Mouse (Mus musculus): ENCODE results near the gene Lbr. TPM values are rescaled to one million over a fixed set of nuclear protein-coding genes. Genes with fewer than 3 reads are reported as not detected.

Gene Lbr
- total and polyA plus RNA-seq, 2 experiments from 2014 or later: 19.8 to 23.7 TPM

DNA sequence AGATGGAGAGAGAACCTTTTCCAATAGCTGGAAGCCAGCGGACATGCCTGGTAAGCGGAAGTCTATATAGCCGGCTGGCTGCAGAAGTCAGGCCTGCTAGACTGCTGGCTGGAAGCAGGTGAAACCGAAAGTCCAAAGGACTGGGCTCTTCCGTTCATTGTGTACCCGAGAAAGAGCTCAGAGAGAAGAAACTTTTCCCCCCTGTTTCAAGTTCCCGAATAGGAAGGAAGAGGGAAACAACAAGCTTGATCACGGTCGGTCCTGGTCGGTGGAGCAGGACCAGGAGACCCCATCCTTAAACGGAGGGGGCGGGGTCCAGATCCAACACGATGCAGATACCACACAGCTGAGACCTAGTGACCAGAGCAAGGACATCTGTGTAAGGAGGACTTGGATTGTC is 9.6 kb upstream of the Lbr start:
- Histone ChIP-seq H3K9me3 (ENCODE audit: low read length) (no peaks in the 10 kb centered on the region), H3K9ac (no peak overlapping the region), H3K27ac (ENCODE audit: low read depth, low read length) (no peak overlapping the region), H3K4me1 (ENCODE audit: insufficient read depth) (no peaks in the 10 kb centered on the region), H3K4me2 (ENCODE audit: low read depth) (0 out of 2 replicates have a peak overlapping the region, but pooled peaks have one; percentile 26), H3K4me3 (ENCODE audit: low read depth, low read length) (no peak overlapping the region), H3K27me3 (ENCODE audit: insufficient read depth, low read length) (no peaks in the 10 kb centered on the region), H3K36me3 (ENCODE audit: insufficient read depth) (no peaks in the 10 kb centered on the region)
- TF ChIP-seq CTCF (IDR thresholded peaks at IDR 0.05; ENCODE audit: low read depth): no peak
- ATAC-seq (no peak), DNase-seq (no peak)
- WGBS: 59% methylated on average over 13 of the region's 13 CpGs

DNA sequence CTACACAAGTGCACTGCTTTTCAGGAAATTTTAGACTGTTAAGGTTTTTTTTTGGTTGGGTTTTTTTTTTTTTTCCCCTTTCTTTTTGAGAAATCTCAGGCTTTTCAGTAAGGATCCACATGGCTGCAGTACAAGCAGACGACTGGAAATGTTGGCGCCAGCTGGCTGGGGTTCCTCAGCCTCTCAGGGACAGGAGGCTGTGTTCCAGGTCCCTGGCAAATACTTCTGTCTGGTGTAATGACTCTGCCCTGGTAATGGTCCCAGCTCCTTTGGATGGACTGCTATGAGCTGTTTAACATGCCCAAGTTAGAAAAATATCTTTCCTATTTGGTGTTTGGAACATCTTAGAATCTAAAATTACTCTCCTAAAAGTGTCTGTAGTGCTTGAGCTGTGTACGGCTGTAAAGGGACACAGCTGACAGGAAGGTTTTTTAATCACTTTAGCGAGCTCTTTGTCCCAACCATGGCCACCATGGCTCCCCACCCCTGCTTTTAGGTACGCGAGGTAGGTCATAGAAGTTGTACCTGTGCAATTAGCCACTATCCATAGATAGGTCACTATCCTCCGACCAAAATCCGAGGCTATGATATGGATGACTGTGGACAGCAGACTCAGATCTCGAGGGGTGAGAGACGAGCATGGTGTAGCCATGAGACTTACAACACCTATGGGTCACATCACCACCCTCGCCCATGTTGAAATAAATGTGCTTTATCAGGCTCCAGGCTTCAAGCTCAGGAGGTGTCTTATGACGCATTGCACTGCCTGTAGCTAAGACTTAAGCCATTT is 8.9 kb upstream of the Lbr start:
- DNase-seq (peak; percentile 84), ATAC-seq (peak; percentile 80)
- no peak overlapping the region for H3K4me2 ChIP-seq (ENCODE audit: low read depth)
- 78% methylated on average over 12 of the region's 12 CpGs for WGBS
- H3K9me3 ChIP-seq (ENCODE audit: low read length): no peaks in the 10 kb centered on the region
- no peaks in the 10 kb centered on the region for H3K27me3 ChIP-seq (ENCODE audit: insufficient read depth, low read length)
- H3K36me3 ChIP-seq (ENCODE audit: insufficient read depth): no peaks in the 10 kb centered on the region
- no peak overlapping the region for H3K4me3 ChIP-seq (ENCODE audit: low read depth, low read length)
- 0 out of 2 replicates have a peak overlapping the region, but pooled peaks have one; percentile 11 for H3K27ac ChIP-seq (ENCODE audit: low read depth, low read length)
- no peak for TF ChIP-seq CTCF (IDR thresholded peaks at IDR 0.05; ENCODE audit: low read depth)
- no peaks in the 10 kb centered on the region for H3K4me1 ChIP-seq (ENCODE audit: insufficient read depth)
- no peak overlapping the region for H3K9ac ChIP-seq

- Histone ChIP-seq H3K27me3 (ENCODE audit: insufficient read depth, low read length) (no peaks in the 10 kb centered on the region), H3K9me3 (ENCODE audit: low read length) (no peaks in the 10 kb centered on the region), H3K9ac (no peak overlapping the region), H3K4me3 (ENCODE audit: low read depth, low read length) (no peak overlapping the region), H3K4me2 (ENCODE audit: low read depth) (no peak overlapping the region), H3K27ac (ENCODE audit: low read depth, low read length) (no peak overlapping the region), H3K36me3 (ENCODE audit: insufficient read depth) (no peaks in the 10 kb centered on the region), H3K4me1 (ENCODE audit: insufficient read depth) (no peaks in the 10 kb centered on the region)
- 68% methylated on average over 4 of the region's 4 CpGs for WGBS
- ATAC-seq (no peak), DNase-seq (no peak)
- no peak for TF ChIP-seq CTCF (IDR thresholded peaks at IDR 0.05; ENCODE audit: low read depth)
Observed at GRCm38 (mm10) chr1:181850441-181850840, 7.6 kb upstream of the Lbr start.

DNA sequence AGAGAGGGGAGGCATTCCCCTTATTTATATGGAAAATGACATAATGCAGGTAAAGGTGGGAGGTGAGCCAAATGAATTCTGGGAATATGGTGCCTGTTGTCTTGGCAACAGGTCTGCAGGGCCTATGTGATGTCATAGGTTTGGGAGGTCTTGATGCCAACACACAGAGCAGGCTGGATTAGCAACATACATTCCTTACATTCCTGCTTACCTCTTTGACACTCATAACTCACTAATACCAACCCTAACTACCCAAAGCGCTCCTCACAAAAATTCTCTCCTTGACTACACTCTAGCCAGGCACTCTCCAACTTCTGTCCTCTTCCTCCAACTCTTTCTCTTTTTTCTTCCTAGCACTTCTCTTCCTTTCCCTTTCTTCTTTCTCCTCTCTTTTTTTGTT is 5.4 kb upstream of the Lbr start:
- TF ChIP-seq CTCF (IDR thresholded peaks at IDR 0.05; ENCODE audit: low read depth): no peak
- ATAC-seq (no peak), DNase-seq (no peak)
- Histone ChIP-seq H3K36me3 (ENCODE audit: insufficient read depth) (no peaks in the 10 kb centered on the region), H3K9ac (no peak overlapping the region), H3K9me3 (ENCODE audit: low read length) (no peaks in the 10 kb centered on the region), H3K4me2 (ENCODE audit: low read depth) (no peak overlapping the region), H3K4me3 (ENCODE audit: low read depth, low read length) (no peak overlapping the region), H3K4me1 (ENCODE audit: insufficient read depth) (0 out of 2 replicates have a peak, but pooled peaks cover 2% of the 10 kb centered on the region), H3K27ac (ENCODE audit: low read depth, low read length) (no peak overlapping the region), H3K27me3 (ENCODE audit: insufficient read depth, low read length) (no peaks in the 10 kb centered on the region)
- 97% methylated on average over 1 of the region's 1 CpGs for WGBS

DNA sequence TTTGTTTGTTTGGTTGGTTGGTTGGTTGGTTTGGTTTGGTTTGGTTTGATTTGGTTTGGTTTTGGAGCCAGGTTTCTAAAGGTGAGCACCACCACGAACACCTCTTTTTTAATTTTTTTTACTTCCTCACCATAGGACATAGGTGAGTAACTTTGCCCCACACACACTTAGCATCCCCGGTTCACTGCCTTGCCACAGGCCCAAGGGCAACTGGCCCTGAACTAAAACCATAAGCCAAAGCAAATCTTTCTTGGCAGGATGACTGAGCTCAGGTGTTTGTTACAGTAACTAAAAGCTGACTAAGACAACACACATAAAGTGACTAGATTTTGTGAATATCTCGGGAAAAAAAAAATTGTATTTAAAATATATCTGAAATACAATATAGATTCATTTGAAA is 4.5 kb upstream of the Lbr start:
- H3K4me1 ChIP-seq (ENCODE audit: insufficient read depth): 0 out of 2 replicates have a peak, but pooled peaks cover 4% of the 10 kb centered on the region
- no peaks in the 10 kb centered on the region for H3K9me3 ChIP-seq (ENCODE audit: low read length)
- H3K4me3 ChIP-seq (ENCODE audit: low read depth, low read length): no peak overlapping the region
- ATAC-seq (no peak), DNase-seq (no peak)
- WGBS: 91% methylated on average over 3 of the region's 3 CpGs
- H3K9ac ChIP-seq: no peak overlapping the region
- H3K27ac ChIP-seq (ENCODE audit: low read depth, low read length): no peak overlapping the region
- no peaks in the 10 kb centered on the region for H3K27me3 ChIP-seq (ENCODE audit: insufficient read depth, low read length)
- H3K36me3 ChIP-seq (ENCODE audit: insufficient read depth): no peaks in the 10 kb centered on the region
- TF ChIP-seq CTCF (IDR thresholded peaks at IDR 0.05; ENCODE audit: low read depth): no peak
- H3K4me2 ChIP-seq (ENCODE audit: low read depth): no peak overlapping the region

DNA sequence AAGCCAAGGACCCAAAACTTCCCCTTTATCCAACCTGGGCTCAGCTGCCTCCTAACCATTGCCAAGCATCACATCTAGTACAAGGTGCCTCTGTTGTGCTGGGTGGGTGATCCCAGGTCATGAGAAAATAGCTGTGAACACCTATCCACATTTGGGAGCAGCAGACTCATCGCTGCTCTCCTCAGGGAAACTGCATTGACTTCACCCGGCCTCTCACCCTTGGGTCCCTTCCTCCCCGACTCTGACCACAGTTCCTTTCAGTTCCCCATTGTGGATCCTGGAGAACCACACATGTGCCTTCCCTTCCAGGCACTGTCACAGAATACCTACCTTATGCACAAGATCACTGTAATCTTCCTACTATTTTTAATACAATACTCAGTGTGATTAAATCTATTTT is 2.9 kb upstream of the Lbr start:
- Histone ChIP-seq H3K4me2 (ENCODE audit: low read depth) (no peak overlapping the region), H3K36me3 (ENCODE audit: insufficient read depth) (no peaks in the 10 kb centered on the region), H3K9me3 (ENCODE audit: low read length) (no peaks in the 10 kb centered on the region), H3K27me3 (ENCODE audit: insufficient read depth, low read length) (no peaks in the 10 kb centered on the region), H3K27ac (ENCODE audit: low read depth, low read length) (no peak overlapping the region), H3K4me1 (ENCODE audit: insufficient read depth) (peaks cover 9% of the 10 kb centered on the region), H3K9ac (no peak overlapping the region), H3K4me3 (ENCODE audit: low read depth, low read length) (no peak overlapping the region)
- ATAC-seq (no peak), DNase-seq (no peak)
- TF ChIP-seq CTCF (IDR thresholded peaks at IDR 0.05; ENCODE audit: low read depth): no peak
- WGBS: 88% methylated on average over 3 of the region's 3 CpGs

DNA sequence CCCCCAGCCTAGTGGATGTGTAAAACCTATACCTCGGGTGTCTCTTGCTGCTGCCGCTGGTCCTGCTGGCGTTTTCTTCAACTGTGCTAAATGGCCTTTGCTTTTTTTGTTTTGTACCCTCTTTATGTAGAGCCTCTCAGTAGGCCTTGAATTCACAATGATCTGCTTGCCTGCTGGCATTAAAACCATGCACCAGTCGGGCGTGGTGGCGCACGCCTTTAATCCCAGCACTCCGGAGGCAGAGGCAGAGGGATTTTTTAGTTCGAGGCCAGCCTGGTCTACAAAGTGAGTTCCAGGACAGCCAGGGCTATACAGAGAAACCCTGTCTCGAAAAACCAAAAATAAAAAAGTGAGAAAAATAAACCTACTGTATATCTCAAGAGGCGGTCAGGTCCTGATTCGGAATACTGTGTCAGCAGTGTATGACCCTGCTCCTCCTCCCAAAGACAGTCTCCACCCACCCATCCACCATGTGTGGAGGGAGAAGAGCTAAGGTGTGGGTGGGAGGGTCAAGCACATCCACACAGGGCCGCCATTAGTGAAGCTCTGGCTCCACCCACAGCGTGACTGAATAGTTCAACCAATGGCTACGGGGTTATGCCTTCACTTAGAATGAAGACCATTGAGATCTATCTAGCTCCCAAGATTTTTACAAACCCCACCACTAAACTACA is 2.2 kb upstream of the Lbr start:
- peaks cover 15% of the 10 kb centered on the region for H3K4me1 ChIP-seq (ENCODE audit: insufficient read depth)
- H3K4me3 ChIP-seq (ENCODE audit: low read depth, low read length): no peak overlapping the region
- H3K9ac ChIP-seq: no peak overlapping the region
- H3K36me3 ChIP-seq (ENCODE audit: insufficient read depth): no peaks in the 10 kb centered on the region
- 65% methylated on average over 15 of the region's 15 CpGs for WGBS
- no peak overlapping the region for H3K27ac ChIP-seq (ENCODE audit: low read depth, low read length)
- ATAC-seq (no peak), DNase-seq (no peak)
- H3K27me3 ChIP-seq (ENCODE audit: insufficient read depth, low read length): no peaks in the 10 kb centered on the region
- no peak for TF ChIP-seq CTCF (IDR thresholded peaks at IDR 0.05; ENCODE audit: low read depth)
- no peak overlapping the region for H3K4me2 ChIP-seq (ENCODE audit: low read depth)
- no peaks in the 10 kb centered on the region for H3K9me3 ChIP-seq (ENCODE audit: low read length)
